19 mouse cellular contexts compared by ENCODE assay signal in the genomic region with DNA sequence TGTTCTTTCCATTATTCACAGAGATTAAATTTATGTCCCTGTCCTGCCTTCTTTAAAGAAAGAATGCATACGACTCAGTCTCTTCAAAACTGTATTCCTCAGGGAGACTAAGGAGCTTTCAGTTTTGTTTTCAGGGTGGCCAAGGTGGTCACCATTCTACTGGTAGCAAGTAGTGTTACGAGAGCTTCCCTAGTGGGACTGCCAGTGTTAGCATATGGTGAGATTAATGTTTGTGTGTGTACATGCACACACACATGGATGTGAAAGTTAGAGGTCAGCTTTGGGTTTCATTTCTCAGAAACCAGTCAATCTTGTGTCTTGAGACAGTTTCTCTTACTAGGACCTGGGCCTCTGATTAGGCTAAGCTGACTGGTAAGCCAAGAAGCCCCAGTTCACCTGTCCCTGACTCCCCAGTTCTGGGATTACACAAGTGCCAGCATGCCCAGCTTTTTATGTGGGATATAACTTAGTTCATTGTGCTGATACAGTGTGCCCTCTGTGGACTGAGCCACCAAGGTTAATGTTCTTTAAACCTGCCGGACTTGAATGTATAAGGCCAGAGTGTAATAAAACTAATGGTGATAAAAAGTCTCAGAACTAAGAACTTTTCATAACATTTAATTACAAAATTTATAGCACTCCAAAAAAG. TPM values are rescaled to one million over a fixed set of nuclear protein-coding genes. Genes with fewer than 3 reads are reported as not detected.
DNase-seq lines count a peak whose midpoint lies in the region.
"Had no signal": no experiment of that assay in that cellular context is flagged by ENCODE, and none has a peak within 500 bp of the region (broad histone marks: within the 10 kb centered on the region; RNA-seq: fewer than 3 reads in every experiment).

No protein-coding gene starts in this region.

- intact Hi-C loops in left cerebral cortex, postnatal 25 days (cut with DNase I), result no loop called here

- H3K4me3 ChIP-seq in megakaryocyte, embryonic 14.5 days (replicated peaks), result peak overlapping the region; percentile 57
- H3K4me3 ChIP-seq: embryonic facial prominence, embryonic 13.5 days; heart, embryonic 13.5 days; midbrain, embryonic 15.5 days had no signal

- peaks cover 53% of the 10 kb centered on the region for H3K4me1 ChIP-seq in megakaryocyte, embryonic 14.5 days

- no peaks in the 10 kb centered on the region for H3K9me3 ChIP-seq in megakaryocyte, embryonic 14.5 days
- H3K9me3 ChIP-seq: embryonic facial prominence, embryonic 13.5 days; heart, embryonic 13.5 days; midbrain, embryonic 15.5 days had no signal

- H3K27me3 ChIP-seq in megakaryocyte, embryonic 14.5 days (replicated peaks), result no peaks in the 10 kb centered on the region
- H3K27me3 ChIP-seq: embryonic facial prominence, embryonic 13.5 days; heart, embryonic 13.5 days; midbrain, embryonic 15.5 days had no signal

- peaks cover 40% of the 10 kb centered on the region for H3K36me3 ChIP-seq in megakaryocyte, embryonic 14.5 days (replicated peaks; ENCODE audit: low read length)
- H3K36me3 ChIP-seq: midbrain, embryonic 15.5 days had no signal

- DNase-seq in spleen, postnatal 36 days (ENCODE audit: low spot score in 2 of 2), result peak; percentile 3 to 24
- DNase-seq in spleen, postnatal 4 days (ENCODE audit: low spot score in 2 of 2), result no peak
- DNase-seq in fat pad, adult 2 months (ENCODE audit: extremely low read depth, low read depth, low spot score), result peak; percentile 33
- no peak for DNase-seq in left cerebral cortex, postnatal 25 days (ENCODE audit: low spot score in 2 of 2)
- no peak for DNase-seq in adrenal gland, postnatal 14 days
- no peak for DNase-seq in heart, adult 9 months (ENCODE audit: low spot score in 2 of 2)
- DNase-seq: cerebellum, adult 11-12 months; gastrocnemius, postnatal 36 days; heart, postnatal 4 days; kidney, postnatal 14 days; lung, postnatal 36 days had no signal

RNA-seq across cellular contexts. Expression of gene Tomm70a, which starts 9.4 kb away (rescaled TPM):
- polyA plus RNA-seq in megakaryocyte, embryonic 14.5 days (2012; ENCODE audit: insufficient read depth, low replicate concordance), result 6.6 and 17.6 TPM in 2 replicates
- 100 to 1,000 TPM; 105 to 110 TPM for total RNA-seq in left cerebral cortex, postnatal 25 days (2021)
- 61.4 and 66.0 TPM in 2 replicates for total RNA-seq in adrenal gland, postnatal 14 days (2021)

RNA-seq across cellular contexts. Expression of gene Nit2, which starts 36.3 kb away (rescaled TPM):
- 5.7 TPM in 1 of 2 replicates, not detected in the other for polyA plus RNA-seq in megakaryocyte, embryonic 14.5 days (2012; ENCODE audit: insufficient read depth, low replicate concordance)
- 10 to 100 TPM; 14.8 to 16.3 TPM for total RNA-seq in left cerebral cortex, postnatal 25 days (2021)
- 72.4 and 79.7 TPM in 2 replicates for total RNA-seq in adrenal gland, postnatal 14 days (2021)

RNA-seq across cellular contexts. Expression of gene Tmem45a2, which starts 59.7 kb away (rescaled TPM):
- polyA plus RNA-seq in megakaryocyte, embryonic 14.5 days (2012; ENCODE audit: insufficient read depth, low replicate concordance), result not detected in 2 replicates
- total RNA-seq in left cerebral cortex, postnatal 25 days (2021), result not detected
- 0.11 TPM in 1 of 2 replicates, not detected in the other for total RNA-seq in adrenal gland, postnatal 14 days (2021)
- total RNA-seq: gastrocnemius, postnatal 36 days; heart, postnatal 4 days; layer of hippocampus, postnatal 14 days had no signal
- polyA plus RNA-seq: forebrain, embryonic 11.5 days; inflammation-experienced regulatory T-cells, adult 6 months; limb, embryonic 11.5 days; midbrain, embryonic 15.5 days had no signal

Comparison
In these comparisons a context has a peak if more than half of its experiments do, and no peak if none do; other contexts are left out.
1. DNase-seq: peak in spleen, postnatal 36 days (2 of 2) and fat pad, adult 2 months (single experiment); none in spleen, postnatal 4 days (0 of 2), left cerebral cortex, postnatal 25 days (0 of 2), adrenal gland, postnatal 14 days (single experiment) and heart, adult 9 months (0 of 2).